Mouse (Mus musculus) heart, postnatal 4 days (tissue): Measurements from ENCODE around the gene Chst3. TPM values are rescaled to one million over a fixed set of nuclear protein-coding genes. Genes with fewer than 3 reads are reported as not detected.
"Not testable (repeated sequence)": the region's sequence is repeated elsewhere in the genome, so short reads cannot be mapped to it uniquely, and the experiment has no call there.

Experiments used
- DNase-seq: peaks from one replicate; pipeline ENCODE4 v3.0.0; 2021
- total RNA-seq, 2 experiments: library from RNA; stranded (reverse); gene quantifications; 2 replicates each; pipeline ENCODE4 v1.2.3; 2021

Chst3 gene
- total RNA-seq, 2 experiments from 2014 or later: 1.6 to 2.4 TPM

DNA sequence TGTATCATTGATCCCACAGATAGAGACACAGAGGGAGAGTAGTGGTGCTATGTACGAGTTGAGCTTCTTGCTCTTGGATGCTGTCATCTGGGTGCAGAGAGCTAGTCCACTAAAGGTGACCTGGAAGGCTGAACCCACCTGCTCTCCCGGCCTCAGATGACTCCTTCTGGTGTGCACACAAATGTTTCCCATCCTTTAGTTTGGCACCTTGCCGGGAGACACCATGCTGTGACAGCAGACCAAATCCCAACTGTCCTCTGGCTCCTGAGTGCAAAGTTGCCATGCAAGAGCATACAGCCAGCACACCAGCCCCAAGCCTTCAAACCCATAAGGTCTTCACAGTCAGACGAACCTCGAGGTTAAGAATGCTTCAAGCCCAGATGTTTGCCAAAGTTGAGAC lies 22.1 kb downstream of the Chst3 start:
- no peak for DNase-seq

DNA sequence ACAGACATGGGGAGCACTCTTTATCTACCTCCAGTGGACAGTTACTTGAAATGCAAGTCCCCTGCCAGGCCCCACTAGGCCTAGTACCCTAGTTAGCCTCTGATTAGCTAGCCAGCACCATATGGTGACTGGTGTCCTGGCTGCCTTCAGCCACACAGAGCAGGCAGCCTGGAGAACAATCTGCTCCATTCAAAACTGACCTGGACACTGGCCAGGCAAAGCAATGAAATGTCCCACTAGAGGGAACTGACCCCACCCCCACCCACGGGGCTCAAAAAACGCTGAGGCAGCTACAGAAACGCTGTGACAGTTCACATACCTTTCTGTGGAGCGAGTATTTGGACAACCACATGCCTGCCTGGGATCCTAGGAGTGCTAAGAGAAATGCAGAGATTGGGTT lies 24.0 kb downstream of the Chst3 start:
- peak; percentile 76 for DNase-seq

DNA sequence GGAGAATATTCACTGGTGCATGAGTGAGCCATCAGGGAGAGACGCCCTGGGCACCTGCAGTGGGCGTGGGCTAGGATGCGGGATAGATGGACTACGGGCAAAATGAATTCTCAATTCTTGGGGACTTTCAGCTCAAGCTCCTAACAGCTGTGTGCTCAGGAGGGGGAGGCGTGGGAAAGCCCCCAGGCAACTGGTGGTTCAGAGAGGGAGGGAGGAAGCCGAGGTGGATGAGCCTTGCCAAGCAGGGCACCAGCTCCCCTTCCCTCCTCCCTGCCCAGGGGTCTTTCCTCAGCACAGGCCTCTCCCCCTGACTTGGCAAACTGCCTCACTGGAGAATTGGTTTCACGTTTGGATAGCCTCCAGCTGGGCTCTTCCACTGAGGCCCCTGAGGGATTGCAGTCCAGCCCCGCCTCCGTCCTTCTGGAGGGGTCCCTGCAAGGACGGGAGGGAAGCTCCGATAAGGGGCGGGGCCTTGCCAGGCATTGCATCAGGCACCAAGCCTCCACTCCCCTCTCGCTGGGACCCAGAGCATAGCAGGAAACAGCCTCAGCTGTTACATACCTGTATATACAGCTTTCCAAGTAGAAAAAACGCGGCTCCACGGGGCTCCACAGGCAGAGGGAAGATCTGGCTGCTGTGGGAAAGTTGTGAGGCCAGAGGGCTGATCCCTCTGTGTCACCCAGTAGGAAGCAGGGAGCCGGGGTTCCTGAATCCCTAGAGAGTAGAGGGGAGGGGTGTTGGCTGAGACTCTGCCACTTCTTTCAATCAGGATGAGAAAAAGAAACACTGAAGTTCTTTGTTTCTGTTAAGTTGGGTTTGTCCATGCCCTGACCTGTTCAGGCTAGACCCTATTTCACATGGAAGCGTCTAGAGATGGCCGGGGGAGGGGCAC lies 25.3 kb downstream of the Chst3 start:
- peak; percentile 67 for DNase-seq

DNA sequence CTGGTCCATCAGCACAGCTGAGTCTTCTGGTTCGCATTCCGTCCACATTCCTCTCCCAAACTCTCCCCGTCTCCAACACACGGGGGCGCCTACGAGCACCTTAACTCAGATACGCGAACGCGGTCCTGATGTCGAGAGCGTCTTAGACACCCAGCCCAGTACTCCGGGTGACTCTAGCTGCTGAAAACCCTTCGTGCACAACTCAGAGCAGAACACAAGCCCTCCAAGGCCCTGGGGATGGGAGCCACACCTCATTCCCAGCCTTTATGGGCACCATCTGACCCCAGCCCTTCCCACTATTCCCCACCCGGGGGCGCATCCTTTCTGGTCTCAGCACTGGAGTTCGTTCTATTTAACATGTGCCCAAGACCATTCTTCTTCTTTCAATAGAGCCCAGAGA lies 27.3 kb downstream of the Chst3 start:
- DNase-seq: peak; percentile 84

DNA sequence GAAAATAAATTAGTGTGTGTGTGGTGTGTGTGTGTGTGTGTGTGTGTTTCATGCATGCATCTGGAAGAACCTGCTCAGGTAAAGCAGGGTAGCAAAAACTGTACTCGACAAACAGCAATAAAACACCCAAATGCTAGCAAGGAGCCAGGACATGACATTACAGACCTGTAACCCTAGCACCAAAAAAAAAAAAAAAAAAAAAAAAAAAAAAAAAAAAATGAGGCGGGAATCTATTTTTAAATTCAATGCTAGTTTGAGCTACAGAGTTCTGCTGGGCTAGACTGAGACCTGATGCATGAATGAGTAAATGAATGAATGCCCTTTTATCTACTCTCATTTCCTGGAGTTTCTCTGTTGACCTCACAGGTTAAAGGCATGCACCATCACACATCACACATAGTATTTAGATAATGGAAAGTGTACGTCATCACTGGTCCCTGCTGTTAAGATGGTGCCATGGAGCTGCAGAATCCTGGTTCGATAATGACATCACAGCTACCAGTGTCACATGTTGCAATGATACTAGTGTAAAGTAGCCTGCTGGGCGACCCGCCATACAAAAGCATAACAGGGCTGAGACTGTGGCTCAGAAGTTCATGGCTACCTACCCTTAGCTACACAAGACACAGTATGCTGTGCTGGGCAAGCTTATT lies 29.4 kb downstream of the Chst3 start:
- DNase-seq: no peak

DNA sequence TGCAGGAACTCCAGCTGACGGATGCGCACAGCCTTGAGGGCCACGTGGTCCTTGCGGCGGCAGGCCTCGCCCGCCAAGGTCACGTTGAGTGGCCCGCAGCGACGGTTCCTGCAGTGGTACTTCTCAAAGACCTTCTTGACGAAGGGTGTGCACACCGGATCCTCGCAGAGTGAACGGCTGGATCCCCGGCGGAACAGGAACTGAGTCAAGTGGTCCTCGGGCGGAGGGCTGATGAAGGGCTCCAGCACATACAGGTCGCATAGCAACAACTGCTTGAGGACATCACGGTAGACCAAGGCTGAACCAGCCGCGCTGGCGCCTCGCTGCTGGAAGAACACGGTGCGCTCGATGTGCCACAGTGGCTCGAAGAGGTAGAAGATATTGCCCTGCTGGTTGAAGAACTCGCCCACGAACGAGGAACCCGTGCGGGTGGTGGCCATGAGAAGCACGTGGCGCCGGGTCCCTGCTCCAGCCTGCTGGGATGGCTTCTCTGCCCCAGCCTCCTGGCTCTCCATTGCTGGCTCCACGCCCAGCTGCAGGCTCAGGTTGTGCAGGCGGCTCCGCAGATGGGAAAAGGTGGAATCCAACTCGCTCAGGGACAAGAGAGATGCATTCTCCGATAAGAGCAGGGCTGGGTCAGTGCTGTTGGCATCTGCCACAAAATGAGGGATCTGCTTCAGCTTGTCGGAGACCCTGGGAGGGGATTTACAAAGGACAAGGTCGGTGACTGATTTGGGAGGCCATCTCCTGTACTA lies 32.7 kb downstream of the Chst3 start:
- DNase-seq: peak; percentile 56

DNA sequence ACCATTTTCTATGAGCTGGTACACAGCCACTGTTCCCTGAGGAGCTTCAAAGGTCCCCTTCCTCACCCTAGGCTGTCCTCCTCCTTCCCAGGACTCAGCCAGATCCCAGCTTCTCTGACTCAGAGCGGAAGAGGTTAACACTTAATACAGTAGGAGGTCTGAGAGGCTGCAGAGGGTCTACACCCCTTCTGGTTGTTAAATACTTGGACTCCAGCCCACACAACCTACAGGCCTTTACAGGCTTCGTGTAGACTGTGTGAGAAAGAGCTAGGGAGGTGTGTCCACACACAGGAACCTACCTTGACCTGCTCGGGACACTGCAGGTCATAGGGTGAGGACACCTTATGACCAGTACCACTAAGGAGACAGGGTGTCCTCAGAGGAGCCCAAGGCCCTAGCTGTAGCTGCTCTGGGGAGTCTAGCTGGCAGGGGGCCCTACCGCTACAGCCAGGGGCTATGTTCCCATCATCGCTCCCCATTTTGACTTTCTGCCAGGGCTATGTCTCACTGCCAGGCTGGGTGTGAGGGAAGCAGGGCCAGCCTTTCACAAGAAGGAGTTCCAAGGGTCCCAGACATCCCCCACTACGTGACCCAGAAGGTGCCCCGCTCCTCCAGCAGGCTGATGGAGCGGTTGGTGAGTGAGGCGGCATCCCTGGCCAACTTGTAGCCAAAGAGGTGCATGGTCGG lies 33.9 kb downstream of the Chst3 start:
- DNase-seq: no peak

DNA sequence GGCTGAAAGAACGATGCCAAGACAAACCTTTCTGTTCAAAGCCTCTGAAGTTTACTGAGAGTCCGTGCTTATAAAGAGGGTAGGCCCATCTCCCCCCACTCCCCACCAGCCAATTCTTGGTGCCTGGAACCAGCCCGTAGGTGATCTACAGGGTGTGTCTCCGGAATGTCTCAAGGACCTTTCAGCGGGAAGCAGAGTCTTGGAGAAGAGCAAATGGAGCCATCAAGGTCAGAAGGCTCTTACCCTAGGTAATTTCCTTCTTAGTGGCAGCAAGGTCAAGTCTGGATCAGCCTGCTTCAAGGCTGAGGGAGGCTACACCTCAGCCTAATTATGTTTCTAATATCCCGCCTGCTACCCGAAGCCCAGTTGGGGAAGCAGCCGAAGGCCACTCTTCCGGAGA lies 43.8 kb downstream of the Chst3 start:
- DNase-seq: not testable (repeated sequence)

DNA sequence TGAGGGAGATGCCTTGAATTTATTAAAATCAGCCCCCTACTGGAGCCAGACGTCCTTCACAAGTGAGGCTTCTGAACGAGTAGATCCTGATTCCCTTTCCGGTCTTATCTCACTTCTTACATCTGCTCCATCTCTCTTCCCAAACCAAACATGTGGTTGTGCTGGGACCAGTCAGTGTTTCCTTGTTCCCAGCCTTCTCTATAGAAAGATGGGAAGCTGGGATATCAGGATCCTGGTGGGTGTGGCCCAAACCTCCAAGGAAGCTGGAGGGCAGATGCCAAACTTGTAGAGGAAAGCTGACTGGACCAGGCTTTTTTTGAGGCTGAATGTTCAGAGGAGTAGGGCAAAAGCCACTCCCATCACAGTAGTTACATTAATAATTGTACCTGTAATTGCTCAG lies 44.6 kb downstream of the Chst3 start:
- DNase-seq: no peak

DNA sequence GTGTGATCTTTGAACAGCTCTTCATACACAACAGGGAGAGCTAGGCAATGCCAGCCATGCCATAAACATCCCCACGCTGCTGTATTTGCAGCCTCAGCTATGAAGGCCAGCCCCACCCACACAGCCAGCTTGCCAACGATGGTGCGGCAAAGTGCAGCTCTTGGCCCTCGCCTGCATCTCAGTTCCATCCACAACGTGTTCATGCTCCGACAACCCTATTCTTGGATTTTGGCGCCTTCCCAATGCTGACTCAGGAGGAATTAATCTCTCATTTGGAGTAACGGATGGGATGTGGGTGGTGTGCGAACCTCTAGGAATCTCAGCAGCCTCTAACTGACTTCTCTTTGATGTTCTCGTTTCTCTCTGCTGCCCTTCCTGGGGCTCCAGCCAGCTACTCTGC lies 46.0 kb downstream of the Chst3 start:
- DNase-seq: peak; percentile 75

DNA sequence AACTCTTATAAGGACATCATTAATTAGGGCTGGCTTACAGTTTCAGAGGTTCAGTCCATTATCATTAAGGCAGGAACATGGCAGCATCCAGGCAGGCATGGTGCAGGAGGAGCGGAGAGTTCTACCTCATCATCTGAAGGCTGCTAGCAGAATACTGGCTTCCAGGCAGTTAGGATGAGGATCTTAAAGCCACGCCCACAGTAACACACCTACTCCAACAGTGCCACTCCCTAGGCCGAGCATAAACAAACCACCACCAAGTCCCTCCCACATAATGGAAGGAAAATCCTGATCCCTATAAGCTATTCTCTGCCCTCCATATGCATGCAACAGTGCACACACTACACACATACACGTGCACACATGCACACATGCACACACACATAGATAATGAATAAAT lies 46.8 kb downstream of the Chst3 start:
- DNase-seq: no peak

DNA sequence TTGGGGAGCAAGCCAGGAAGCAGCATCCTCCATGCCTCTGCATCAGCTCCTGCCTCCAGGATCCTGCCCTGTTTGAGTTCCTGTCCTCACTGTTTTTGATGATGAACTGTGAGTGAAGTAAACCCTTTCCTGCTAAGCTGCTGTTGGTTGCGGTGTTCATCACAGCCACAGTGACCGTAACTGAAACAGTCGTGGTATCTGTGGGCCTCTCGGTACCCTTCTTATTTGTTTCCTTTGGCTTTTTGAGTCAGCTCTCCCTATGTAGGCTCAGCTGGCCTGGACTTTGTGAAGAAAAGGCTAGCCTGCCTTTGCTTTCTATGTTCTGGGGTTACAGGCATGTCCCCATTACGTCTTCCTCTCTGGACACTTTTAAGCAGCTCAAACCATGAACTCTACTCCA lies 47.7 kb downstream of the Chst3 start:
- no peak for DNase-seq

DNA sequence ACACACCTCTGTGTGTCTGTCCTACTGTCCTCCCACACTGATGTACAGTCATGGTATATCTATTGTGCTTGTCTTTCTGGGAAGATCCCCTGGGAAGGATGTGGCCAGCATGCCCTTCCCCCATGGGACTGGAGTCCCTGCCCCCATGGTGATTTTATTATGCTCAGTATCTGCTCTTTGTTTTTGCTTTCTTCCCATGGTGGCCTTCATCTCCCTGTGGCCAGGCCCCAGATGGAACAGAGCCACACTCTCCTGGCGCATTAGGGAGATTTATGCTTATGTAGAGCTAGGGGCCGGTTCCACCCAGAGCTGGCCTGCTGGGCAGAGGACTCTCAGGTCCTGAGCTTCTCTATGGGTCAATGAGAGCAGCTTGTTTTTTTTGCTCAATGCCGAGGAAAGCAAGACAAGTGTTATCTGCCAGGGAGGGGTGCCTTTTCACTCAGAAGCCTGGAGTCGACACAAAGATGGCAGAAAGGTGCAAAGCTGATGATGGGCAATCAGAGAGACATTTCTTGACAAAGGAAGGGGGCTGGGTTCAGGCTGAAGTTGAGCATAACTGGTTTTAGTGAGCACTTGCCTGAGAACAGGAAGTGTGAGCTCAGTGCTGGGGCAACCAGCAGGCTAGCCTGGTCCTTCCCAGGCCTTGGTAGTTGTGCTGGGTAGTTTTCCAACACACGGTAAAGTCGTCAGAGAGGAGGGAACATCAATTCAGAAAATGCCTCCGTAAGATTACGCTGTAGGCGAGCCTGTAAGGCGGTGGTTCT lies 48.6 kb downstream of the Chst3 start:
- DNase-seq: no peak

DNA sequence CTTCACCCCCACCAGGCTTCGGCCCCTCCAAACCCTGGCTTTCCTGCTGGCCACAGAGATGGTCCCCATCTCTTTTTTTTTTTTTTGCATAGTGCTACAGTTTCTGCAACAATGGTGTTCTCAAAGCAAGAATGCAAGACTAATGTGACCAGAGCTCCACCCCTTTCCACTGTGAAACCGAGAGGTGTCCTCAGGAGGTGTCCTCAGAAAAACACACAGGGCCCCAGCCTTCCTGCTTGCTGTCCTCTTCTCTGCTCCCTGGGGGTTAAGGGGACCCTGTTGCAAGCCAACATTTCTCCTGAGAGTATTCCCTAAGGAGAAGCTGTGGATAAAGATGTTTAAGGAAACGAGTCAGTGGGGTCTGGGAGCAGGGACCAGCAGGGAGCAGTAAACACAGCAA lies 50.1 kb downstream of the Chst3 start:
- DNase-seq: no peak

DNA sequence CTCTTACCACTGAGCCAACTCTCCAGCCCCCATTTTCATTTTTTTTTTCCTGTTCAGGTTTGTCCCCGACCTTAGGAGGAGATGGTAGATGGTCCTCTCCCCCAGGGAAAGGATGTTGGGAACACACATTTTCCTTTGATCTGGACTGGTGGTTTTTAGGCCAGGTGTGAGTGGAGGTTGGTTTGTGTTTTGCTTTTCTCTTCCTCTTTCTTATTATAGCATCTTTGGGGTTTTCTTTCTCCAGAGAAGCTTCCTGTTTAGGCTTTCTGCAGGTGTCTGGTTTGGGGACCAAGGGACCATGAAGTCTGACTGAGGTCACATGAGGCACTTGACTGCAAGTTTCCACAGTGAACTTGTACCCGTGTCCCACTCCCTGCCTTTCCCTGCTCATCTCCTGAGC lies 50.8 kb downstream of the Chst3 start:
- no peak for DNase-seq

DNA sequence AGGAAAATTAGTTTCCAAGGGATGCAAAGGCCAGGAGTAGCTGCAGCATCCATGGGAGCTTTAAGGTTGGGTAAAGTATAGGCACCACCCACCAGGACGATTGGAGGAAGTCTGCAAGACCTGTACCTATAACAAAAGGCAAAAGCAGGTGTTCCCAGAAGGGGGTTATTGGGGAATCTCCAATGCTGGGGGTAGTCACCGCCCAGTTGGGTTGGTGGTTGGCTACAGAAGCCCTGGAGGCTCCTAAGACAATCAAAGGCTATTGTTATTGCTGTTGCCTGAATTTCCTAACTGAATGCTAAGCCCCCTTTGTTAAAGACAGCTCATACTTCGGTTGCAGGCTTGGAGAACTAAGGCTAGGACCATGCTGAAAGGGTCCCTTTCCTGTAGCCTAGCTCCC lies 53.0 kb downstream of the Chst3 start:
- no peak for DNase-seq

DNA sequence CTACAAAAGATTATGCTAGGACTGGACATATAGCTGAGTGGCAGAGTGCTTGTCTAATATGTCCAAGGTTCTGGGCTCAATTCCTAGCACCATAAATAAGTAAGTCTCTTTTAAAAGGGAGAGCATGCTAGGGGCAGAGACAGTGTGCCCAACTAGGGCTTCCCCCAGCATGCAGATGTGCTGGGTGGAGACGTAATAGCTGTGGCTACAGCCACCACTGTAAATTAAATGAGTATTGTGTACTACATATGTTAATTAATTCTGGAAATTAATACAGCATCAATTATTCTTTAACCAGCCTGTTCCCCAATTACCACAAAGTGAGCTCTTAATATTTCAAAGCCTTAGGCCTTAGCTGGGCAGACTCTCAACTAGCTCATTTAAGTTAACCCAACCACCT lies 54.2 kb downstream of the Chst3 start:
- DNase-seq: no peak

DNA sequence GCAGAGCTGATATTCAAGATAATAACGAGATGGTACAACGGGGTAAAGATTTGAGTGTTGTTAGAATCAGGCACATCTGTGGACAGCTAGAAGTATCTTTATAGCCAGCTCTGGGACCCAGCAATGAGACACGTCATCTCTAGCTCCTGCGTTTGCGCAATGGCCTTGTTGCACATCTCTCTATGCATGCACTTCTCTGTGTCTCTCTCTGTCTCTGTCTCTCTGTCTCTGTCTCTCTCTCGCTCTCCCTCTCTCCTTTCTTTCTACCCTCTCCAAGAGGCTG lies 56.1 kb downstream of the Chst3 start:
- DNase-seq: no peak

DNA sequence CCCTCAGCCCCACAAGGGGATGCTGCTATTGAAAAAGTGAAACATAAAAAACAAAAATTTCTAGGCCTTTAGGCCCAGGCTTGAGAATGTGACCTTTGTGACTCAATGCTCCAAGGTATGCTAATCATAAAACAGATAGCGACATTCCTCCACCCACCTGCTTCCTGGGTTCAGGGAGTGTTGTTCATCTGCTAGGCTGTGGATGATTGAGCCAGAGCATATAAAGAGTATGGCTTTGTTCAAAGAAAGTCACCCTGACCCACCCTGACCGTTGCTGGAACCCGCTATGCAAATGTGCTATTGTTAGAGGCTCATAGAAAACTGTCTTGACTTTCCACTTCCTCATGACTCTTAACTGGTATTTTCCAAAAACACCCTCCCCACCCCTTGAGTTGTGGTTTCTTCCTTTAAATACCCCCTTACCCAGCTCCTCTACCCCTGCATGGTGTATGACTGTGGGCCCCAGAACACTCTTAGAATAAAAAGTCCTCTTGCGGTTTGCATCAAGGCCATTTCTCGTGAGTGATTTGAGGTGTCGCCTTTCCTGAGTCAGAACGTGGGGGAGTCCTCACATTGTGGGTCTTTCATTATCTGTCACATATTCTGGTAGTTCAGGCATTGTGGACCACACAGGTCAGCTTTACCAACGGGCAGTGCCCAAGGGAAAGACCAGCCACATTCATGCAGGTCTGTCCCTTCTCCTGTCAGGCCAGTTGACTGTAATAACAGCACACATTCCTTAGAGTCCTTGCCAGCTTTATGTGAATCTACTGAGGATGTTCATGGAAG lies 56.7 kb downstream of the Chst3 start:
- DNase-seq: not testable (repeated sequence)

DNA sequence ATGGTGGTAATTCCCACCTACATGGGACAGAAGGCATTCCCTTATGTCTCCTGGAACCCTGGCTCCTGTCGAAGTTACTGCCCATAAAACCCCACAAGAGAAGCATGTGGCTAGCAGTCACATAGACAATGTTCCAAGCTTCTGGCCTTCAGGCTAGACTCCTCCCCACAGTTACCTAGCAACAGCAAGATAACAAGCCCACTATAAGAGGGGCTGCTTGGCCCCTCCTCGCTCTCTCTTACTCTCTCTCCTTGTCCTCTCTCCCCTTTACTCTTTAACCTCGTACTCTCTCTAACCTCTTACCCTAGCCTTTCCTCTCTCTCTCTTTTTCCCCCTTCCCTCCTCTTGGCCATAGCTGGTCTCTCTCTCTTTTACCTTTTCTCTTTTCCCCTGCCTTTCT lies 57.7 kb downstream of the Chst3 start:
- not testable (repeated sequence) for DNase-seq

DNA sequence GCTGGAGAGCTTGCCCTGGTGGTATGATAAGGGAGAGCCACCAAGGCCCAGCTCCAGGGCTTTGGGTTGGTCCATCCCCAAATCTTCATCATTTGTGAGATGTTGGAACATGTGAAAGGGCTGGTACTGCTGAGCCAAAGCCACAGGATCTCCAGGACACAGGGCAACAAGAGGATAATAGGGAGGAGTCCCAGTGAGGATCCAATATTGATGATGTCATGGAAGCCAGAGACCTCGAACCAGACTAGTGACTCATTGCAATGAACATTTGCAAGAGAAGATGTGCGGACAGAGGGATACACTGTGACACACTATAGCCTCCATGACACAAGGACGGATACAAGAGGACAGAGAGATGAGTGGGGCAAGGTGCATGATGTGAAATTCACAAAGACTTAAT lies 60.9 kb downstream of the Chst3 start:
- no peak for DNase-seq
